Mouse (Mus musculus): ENCODE results near the gene Tsen54.

The Tsen54 gene

GRCm38 (mm10) chr11:115814605-115815450 is at the start of gene Tsen54:
Gene Tsen54 (plus strand): TSS chr11:115814724.
- peak; percentile 81 to 90 for DNase-seq (ENCODE audit: low spot score in 2 of 2)

DNA sequence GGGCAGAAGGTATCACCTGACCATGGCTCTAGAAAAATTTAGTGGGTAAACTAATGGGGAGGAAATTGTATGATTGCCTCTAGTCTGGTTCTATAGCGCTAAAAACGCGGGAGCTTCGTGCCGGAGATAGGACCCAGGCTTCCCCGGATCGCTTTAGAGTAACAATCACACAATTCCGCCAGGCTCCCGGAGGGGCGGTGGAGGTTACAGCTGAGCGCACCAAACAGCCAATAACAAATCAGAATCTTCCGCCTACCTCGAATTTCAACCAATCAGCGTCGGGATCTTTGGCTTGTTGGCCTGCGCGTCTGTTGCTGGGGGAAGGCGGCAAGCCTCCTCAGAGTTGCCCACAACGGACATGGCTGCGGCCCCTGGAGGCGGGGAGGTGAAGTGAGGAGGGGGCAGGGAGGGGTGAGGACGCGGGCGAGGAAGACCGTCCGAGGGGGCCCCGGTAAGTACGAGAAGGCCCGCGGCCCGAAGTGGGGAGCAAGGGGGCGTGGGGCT is 49.4 kb upstream of the Tsen54 start, which contains the start of gene Tmem94:
Tmem94 (plus strand) TSS at position 331 of the 504 bp plus-strand sequence.
- peak; percentile 97 for DNase-seq (ENCODE audit: low spot score in 2 of 2)

DNA sequence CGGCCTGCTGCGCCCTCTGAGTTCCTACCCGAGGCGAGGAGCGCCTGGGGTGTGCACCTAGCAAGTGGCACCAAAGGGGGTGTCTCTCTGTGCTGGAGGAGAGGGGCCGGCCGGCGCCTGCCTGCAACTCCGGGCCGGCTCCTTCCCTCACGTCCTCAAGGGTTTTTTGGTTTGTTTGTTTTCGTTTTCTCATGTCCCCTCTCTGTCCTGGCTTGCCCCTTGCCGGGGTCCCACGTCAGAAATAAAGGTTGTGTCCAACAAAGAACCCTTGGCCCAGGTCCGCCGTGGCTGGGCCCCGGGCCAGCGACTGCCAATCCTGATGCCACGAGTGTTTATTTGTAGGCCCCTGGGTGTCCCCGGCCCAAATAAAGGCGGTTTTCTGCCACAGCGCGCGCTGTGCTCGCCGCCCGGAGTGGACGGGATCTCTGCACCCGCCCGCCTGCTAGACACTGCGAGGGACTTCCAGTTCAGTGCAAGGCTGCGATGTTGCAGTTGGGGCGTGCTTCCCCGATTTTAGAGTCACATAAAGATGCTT is 48.9 kb upstream of the Tsen54 start:
- peak in 1 of 2 experiments; percentile 45 for DNase-seq (ENCODE audit: low spot score in 2 of 2)

DNA sequence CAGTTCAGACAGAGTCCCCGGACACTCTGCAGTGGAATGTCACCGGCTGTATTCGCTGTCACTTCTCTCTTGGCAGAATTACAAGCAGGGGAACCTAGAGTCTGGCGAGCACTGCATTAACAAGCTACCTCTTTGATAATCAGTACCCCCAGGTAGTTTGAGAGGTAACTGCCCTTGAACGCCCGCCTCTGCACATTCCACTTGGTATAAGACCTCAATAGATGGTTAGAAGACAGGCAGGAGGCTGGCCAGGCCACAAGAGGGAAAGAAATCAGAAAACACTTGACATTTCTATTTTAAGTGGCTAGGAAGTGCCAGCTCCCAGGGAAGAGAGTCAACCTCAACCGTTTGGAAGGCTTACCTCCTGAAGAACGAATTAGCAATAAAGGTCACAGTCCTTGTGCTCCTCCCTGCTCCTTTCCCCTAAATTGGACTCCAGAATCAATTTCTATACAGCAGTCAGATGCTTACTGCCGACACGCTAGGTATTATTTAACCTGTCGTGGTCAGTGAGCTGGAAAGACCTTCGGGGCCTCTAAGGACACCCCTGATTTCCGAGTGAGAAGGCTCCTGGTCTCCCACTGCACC is 48.1 kb upstream of the Tsen54 start:
- no peak for DNase-seq (ENCODE audit: low spot score in 2 of 2)

- DNase-seq (ENCODE audit: low spot score in 2 of 2) = no peak
Observed at GRCm38 (mm10) chr11:115766981-115767380, 47.5 kb upstream of the Tsen54 start.

- DNase-seq (ENCODE audit: low spot score in 2 of 2) = no peak
Observed at GRCm38 (mm10) chr11:115768896-115769295, 45.6 kb upstream of the Tsen54 start.

DNA sequence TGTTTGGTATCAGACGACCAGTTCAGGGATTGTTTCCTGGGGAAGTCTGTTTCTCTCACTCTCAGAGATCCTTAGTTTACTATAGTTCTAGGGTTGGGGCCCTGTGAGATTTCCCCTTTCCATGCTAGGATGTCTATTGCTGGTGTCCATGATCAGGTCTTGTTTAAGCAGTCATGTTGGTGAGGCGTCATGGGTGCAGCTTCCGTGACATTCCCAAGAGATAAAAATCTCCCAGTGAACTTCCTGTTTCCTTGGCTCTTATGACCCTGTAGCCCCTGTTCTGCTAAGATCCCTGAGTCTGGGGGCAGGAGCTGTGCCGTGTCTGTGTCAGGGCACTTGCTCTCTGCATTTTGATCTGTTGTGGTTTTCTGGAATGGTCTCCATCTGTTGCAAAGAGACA is 39.9 kb upstream of the Tsen54 start:
- no peak for DNase-seq (ENCODE audit: low spot score in 2 of 2)

DNA sequence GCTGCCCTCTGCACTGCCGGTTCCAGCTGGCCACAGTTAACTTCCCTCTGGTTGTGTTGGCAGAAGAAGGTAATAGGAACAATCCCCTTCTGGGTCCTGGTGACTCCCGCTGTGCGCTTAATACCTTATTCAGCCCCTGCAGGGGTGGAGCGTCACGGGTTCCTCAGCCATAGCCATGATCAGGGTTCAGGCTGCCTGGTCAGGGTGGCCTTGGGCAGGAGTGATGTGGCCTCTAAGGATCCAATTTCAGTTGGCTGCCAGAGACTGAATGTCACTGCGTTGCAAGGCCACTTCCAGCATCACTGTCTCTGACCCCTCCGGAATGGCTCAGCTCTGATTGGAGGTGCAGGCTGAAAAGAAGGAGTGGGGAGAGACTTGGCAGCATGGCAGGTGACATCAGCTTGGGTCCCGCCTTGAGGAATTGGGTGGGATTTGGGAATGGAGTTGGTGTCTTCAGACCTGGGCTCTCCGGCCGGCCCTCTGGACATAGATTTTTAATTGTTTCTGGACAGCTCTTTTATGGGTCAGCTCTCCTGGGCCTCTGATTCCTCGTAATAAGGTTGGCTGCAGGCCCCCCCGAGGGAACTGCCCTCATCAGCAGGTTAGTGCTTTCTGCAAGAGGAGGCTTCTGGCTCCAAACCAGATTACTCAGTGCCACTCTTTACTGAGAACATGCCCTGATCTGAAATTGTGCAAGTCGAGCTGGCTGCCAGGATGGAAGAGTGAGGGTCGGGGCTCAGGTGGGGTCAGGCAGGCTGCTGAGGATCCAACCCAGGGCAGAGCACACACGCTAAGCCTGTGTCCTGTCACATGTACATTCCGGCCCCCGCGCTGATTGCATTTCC is 38.5 kb upstream of the Tsen54 start:
- DNase-seq (ENCODE audit: low spot score in 2 of 2) = no peak

DNA sequence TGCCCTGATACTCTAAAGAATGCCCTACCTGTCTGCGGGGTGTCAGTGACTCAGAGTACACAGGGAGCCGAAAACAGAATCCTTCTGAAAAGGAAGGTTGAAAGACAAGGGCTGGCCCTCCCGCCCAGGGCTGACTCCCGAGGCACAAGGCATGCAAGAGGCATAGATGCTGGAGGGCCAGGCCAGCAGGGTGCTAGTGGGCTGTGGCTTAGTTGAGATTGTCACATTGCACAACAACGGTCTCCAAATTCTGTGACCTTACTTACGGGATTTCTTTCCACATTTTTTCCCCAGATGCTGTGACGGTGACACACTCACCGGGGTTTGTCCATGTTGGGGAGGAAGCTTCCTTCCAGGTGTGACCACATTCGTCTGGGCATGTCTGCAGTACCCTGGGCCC is 37.6 kb upstream of the Tsen54 start:
- no peak for DNase-seq (ENCODE audit: low spot score in 2 of 2)

DNA sequence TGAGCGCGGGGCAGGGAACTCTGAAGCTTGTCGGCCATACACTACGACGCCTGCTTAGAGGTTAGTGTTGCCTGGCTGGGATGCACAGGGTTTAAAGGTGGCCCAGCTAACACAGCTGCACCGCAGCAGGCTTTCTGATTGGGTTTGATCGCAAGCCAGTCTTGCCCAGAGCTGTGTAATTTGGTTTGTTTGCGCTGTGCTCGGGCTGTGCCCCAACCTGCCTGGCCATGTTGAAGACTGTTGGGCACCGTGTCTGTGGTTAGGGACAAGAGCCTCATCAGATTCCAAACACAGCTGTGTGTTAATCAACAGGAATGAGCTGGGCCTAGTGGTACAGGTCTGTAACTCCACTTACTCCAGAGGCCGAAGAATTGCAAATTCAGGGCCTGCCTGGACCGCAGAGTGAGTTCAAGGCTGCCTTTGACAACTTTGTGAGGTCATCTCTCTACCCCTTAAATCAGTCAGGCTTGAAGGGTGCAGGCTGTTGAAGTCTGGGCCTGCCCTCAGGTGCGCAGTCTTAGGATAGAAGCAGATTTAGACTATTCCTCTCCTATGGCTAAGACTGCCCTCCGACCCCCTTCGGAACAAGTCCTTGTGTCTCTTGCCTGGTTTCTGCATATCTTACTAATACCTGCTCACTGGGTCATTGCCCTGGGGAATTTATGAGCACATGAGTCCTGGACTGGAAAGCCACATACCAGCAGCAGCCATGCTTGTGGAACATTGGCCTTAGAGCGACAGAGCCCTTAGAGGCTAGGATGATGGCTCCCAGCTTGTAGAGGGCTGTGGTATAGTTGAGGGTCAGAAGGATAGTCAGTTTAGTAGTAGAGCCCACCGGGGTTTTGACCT is 36.8 kb upstream of the Tsen54 start:
- DNase-seq (ENCODE audit: low spot score in 2 of 2) = peak; percentile 42 to 64

DNA sequence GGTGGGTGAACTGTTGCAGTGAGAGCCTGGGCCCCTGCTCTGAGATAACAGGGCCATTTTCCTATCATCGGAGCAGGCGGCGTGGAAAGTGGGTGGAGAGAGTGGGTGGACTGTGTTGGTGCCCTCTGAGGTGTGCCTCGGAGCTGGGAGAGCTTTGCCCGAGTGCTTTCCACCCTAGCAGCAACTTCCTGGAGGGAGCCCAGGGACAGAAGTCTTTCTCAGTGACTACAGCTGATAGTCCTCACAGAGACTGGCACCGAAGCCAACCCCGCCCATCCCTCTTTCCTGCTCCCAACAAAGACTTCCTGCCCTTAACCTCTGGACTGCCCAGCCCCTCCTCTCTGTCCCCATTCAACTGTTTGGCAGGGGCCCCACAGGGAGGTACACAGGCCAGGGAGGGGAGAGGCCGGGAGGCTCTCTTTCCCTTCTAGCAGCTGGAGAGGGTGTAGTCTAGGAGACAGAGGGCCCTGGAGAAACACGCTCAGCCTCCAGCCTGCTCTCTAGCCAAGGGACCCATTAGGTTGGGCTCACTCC is 35.4 kb upstream of the Tsen54 start:
- peak; percentile 72 to 79 for DNase-seq (ENCODE audit: low spot score in 2 of 2)

GRCm38 (mm10) chr11:115780141-115781070 is 34.1 kb upstream of the Tsen54 start:
- DNase-seq (ENCODE audit: low spot score in 2 of 2) = peak in 1 of 2 experiments; percentile 47

- no peak for DNase-seq (ENCODE audit: low spot score in 2 of 2)
Observed at GRCm38 (mm10) chr11:115786473-115786872, 28.1 kb upstream of the Tsen54 start.

DNA sequence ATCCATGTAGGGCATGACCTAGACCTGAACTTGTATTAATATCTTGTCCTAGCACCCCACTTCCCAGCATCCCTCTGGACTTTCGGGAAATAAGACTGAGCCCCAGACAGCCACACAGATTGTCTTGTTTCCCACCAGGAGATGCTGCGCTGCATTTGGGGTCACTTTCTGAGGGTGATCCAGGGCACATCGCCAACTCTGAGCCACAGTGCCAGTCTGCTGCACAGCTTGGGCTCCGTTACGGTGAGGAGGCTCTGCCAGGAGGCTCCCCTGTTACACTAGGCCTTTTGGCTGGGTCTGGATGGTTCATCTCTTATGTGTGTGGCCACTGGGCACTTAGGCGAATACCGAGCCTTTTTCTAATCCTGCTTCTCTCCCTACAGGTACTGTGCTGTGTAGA is 24.7 kb upstream of the Tsen54 start:
- DNase-seq (ENCODE audit: low spot score in 2 of 2) = no peak

DNA sequence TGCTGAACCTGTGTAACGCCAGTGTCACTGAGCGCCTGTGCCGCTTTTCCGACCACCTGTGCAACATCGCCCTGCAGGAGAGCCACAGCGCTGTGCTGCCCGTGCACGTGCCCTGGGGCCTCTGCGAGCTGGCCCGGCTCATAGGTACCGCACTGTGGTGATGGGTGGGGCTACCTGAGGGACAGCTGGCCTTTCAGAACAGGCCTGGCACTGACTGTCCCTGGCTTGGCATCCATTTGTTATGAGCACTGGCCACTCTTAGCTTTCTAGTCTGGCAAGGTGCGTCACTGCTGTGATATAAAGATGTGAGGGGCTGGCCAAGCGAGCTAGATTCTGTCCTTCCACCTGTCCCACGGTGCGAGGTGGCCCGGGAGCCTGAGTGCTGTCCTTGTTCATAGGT is 22.6 kb upstream of the Tsen54 start:
- DNase-seq (ENCODE audit: low spot score in 2 of 2) = no peak

GRCm38 (mm10) chr11:115792353-115792752 is 22.2 kb upstream of the Tsen54 start:
- no peak for DNase-seq (ENCODE audit: low spot score in 2 of 2)

GRCm38 (mm10) chr11:115796898-115797297 is 17.6 kb upstream of the Tsen54 start:
- no peak for DNase-seq (ENCODE audit: low spot score in 2 of 2)

GRCm38 (mm10) chr11:115797665-115798064 is 16.9 kb upstream of the Tsen54 start:
- DNase-seq (ENCODE audit: low spot score in 2 of 2) = no peak

GRCm38 (mm10) chr11:115800981-115801380 is 13.5 kb upstream of the Tsen54 start:
- no peak for DNase-seq (ENCODE audit: low spot score in 2 of 2)
